ENCODE assay signal across 26 mouse cellular contexts in the genomic region with DNA sequence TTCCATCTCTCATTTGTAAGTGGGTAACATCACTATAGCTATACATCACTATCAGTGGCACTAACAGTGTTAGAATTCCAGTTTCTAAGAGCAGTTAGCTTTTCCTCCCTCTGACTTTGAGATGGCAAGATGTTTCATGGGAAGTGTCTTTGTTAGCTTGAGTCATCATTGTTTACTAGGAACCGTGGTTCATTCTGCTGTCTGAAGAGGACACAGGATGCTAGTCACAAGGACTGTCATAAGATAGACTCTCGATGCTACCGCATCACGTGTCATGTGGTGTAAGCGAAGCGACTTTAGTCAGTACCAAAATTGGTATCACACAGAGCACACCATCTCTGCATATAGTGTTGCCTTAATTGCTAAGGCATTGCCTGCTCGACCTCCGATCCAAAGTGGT.
DNase-seq lines count a peak whose midpoint lies in the region; ATAC-seq and TF ChIP-seq lines count a peak whose summit lies in the region.
"Had no signal": no experiment of that assay in that cellular context is flagged by ENCODE, and none has a peak within 500 bp of the region (broad histone marks: within the 10 kb centered on the region; RNA-seq: fewer than 3 reads in every experiment).

No protein-coding gene starts in this region.

- H3K27ac ChIP-seq in heart, embryonic 12.5 days (ENCODE audit: poor library complexity, severe bottlenecking): no peak overlapping the region
- peak overlapping the region; percentile 95 for H3K27ac ChIP-seq in bone marrow macrophage, adult 2 months (ENCODE audit: insufficient read depth, low read depth, low read length)
- H3K27ac ChIP-seq in macrophage: peak overlapping the region; percentile 96
- H3K27ac ChIP-seq in hindbrain, embryonic 12.5 days: no peak overlapping the region
- H3K27ac ChIP-seq: embryonic facial prominence, embryonic 10.5 days; embryonic facial prominence, embryonic 12.5 days; forebrain, embryonic 13.5 days; forebrain, embryonic 15.5 days had no signal

- H3K27me3 ChIP-seq in heart, embryonic 12.5 days (replicated peaks): no peaks in the 10 kb centered on the region
- H3K27me3 ChIP-seq in hindbrain, embryonic 12.5 days: no peaks in the 10 kb centered on the region
- H3K27me3 ChIP-seq: CH12.LX; embryonic facial prominence, embryonic 12.5 days; forebrain, embryonic 13.5 days; forebrain, embryonic 15.5 days; Patski had no signal

- no peak for TF ChIP-seq CTCF in lung, adult 2 months (IDR thresholded peaks at IDR 0.05; ENCODE audit: insufficient read depth, low read length)
- no peak for TF ChIP-seq CTCF in bone marrow macrophage, adult 2 months (IDR thresholded peaks at IDR 0.05; ENCODE audit: low read depth, low read length)

- no peak overlapping the region for H3K4me2 ChIP-seq in heart, embryonic 12.5 days
- no peak overlapping the region for H3K4me2 ChIP-seq in hindbrain, embryonic 12.5 days (replicated peaks)
- H3K4me2 ChIP-seq: embryonic facial prominence, embryonic 12.5 days; forebrain, embryonic 13.5 days; forebrain, embryonic 15.5 days had no signal

- H3K79me2 ChIP-seq in macrophage (ENCODE audit: inconsistent target): peaks cover 41% of the 10 kb centered on the region

- no peak for TF ChIP-seq POLR2A in lung, adult 2 months (IDR thresholded peaks at IDR 0.05; ENCODE audit: borderline replicate concordance, extremely low read depth, low read depth, low read length)
- TF ChIP-seq POLR2A in bone marrow macrophage, adult 2 months (IDR thresholded peaks at IDR 0.05; ENCODE audit: borderline replicate concordance, low read depth, low read length): no peak

- H3K9ac ChIP-seq in heart, embryonic 12.5 days: no peak overlapping the region
- H3K9ac ChIP-seq in hindbrain, embryonic 12.5 days: no peak overlapping the region
- H3K9ac ChIP-seq: embryonic facial prominence, embryonic 12.5 days; forebrain, embryonic 13.5 days; forebrain, embryonic 15.5 days had no signal

- peaks cover 16% of the 10 kb centered on the region for H3K4me1 ChIP-seq in heart, embryonic 12.5 days (replicated peaks)
- H3K4me1 ChIP-seq in lung, adult 2 months (ENCODE audit: control insufficient read depth, insufficient read depth, low read length): peaks cover 18% of the 10 kb centered on the region
- peaks cover 81% of the 10 kb centered on the region for H3K4me1 ChIP-seq in bone marrow macrophage, adult 2 months (ENCODE audit: control insufficient read depth, insufficient read depth, low read length)
- peaks cover 11% of the 10 kb centered on the region for H3K4me1 ChIP-seq in hindbrain, embryonic 12.5 days

- H3K36me3 ChIP-seq in heart, embryonic 12.5 days: no peaks in the 10 kb centered on the region
- H3K36me3 ChIP-seq in macrophage (ENCODE audit: inconsistent target): peaks cover 15% of the 10 kb centered on the region
- H3K36me3 ChIP-seq in hindbrain, embryonic 12.5 days: no peaks in the 10 kb centered on the region
- H3K36me3 ChIP-seq: embryonic facial prominence, embryonic 10.5 days; embryonic facial prominence, embryonic 12.5 days; forebrain, embryonic 15.5 days had no signal

- no peak overlapping the region for H3K4me3 ChIP-seq in heart, embryonic 12.5 days
- H3K4me3 ChIP-seq in lung, adult 2 months (replicated peaks; ENCODE audit: extremely low read depth, low read depth, low read length): no peak overlapping the region
- no peak overlapping the region for H3K4me3 ChIP-seq in bone marrow macrophage, adult 2 months (ENCODE audit: insufficient read depth, low read length)
- H3K4me3 ChIP-seq in macrophage (ENCODE audit: inconsistent target): no peak overlapping the region
- no peak overlapping the region for H3K4me3 ChIP-seq in hindbrain, embryonic 12.5 days
- H3K4me3 ChIP-seq: embryonic facial prominence, embryonic 10.5 days; embryonic facial prominence, embryonic 12.5 days; forebrain, embryonic 13.5 days; forebrain, embryonic 15.5 days had no signal

- ATAC-seq in heart, embryonic 12.5 days (ENCODE audit: insufficient number of reproducible peaks, low FRiP score): no peak
- no peak for ATAC-seq in hindbrain, embryonic 12.5 days (ENCODE audit: low FRiP score)
- ATAC-seq: activated CD4-positive, CD25-positive, alpha-beta regulatory T cell, adult 4 months; CD4-positive, CD25-positive, alpha-beta regulatory T cell, adult 4 months; forebrain, embryonic 13.5 days; forebrain, embryonic 15.5 days; Patski had no signal

- WGBS in heart, embryonic 12.5 days: 86% methylated on average over 8 of the region's 8 CpGs
- 69% methylated on average over 8 of the region's 8 CpGs for WGBS in lung, adult 2 months
- 44% methylated on average over 7 of the region's 8 CpGs for WGBS in macrophage (ENCODE audit: missing documents)
- WGBS in hindbrain, embryonic 12.5 days: 94% methylated on average over 8 of the region's 8 CpGs

- DNase-seq in heart, adult 11 months: peak; percentile 79
- peak; percentile 34 for DNase-seq in lung, postnatal 25 days (ENCODE audit: low spot score)
- DNase-seq in lung, adult 2 months: no peak
- DNase-seq in natural killer cell, adult 2 months (ENCODE audit: low spot score in 2 of 2): no peak
- DNase-seq: adrenal gland, adult 8-10 months; adrenal gland, postnatal 14 days; adrenal gland, postnatal 36 days; B cell, adult 2 months; cerebellum, adult 11-12 months; cerebellum, adult 2 months; cerebellum, adult 9-10 months; cerebellum, postnatal 10 days; cerebellum, postnatal 25 days had no signal

- no peaks in the 10 kb centered on the region for H3K9me3 ChIP-seq in heart, embryonic 12.5 days (replicated peaks)
- H3K9me3 ChIP-seq in hindbrain, embryonic 12.5 days (replicated peaks): no peaks in the 10 kb centered on the region
- H3K9me3 ChIP-seq: embryonic facial prominence, embryonic 10.5 days; embryonic facial prominence, embryonic 12.5 days; forebrain, embryonic 13.5 days; forebrain, embryonic 15.5 days; G1E had no signal

Comparison
In these comparisons a context has a peak if more than half of its experiments do, and no peak if none do; other contexts are left out.
1. DNase-seq: peak in heart, adult 11 months (single experiment) and lung, postnatal 25 days (single experiment); none in lung, adult 2 months (single experiment) and natural killer cell, adult 2 months (0 of 2).
2. H3K27ac ChIP-seq: peak in bone marrow macrophage, adult 2 months (single experiment) and macrophage (single experiment); none in heart, embryonic 12.5 days (single experiment) and hindbrain, embryonic 12.5 days (single experiment).